ENCODE assay signal across 8 mouse cellular contexts in genomic region chr6:25709250-25709895, GRCm38 (mm10). TPM values are rescaled to one million over a fixed set of nuclear protein-coding genes. Genes with fewer than 3 reads are reported as not detected.
DNase-seq lines count a peak whose midpoint lies in the region; ATAC-seq and TF ChIP-seq lines count a peak whose summit lies in the region.

No protein-coding gene starts in this region.

- no peaks in the 10 kb centered on the region for H3K27me3 ChIP-seq in heart, embryonic 15.5 days
- no peaks in the 10 kb centered on the region for H3K27me3 ChIP-seq in E14TG2a.4 (ENCODE audit: insufficient read depth, low read length)
- H3K27me3 ChIP-seq in hindbrain, embryonic 14.5 days (ENCODE audit: control insufficient read depth, insufficient read depth, low read length) = no peaks in the 10 kb centered on the region

- DNase-seq in heart, adult 9 months (ENCODE audit: low spot score in 2 of 2) = no peak
- peak; percentile 25 to 33 for DNase-seq in cerebellum, postnatal 36 days
- peak; percentile 65 for DNase-seq in hindbrain, embryonic 14.5 days (ENCODE audit: low spot score)
- peak; percentile 43 to 45 for DNase-seq in left cerebral cortex, postnatal 36 days (ENCODE audit: low spot score in 2 of 2)
- peak; percentile 61 for DNase-seq in right cerebral cortex, postnatal 25 days

- H3K4me3 ChIP-seq in heart, embryonic 15.5 days = no peak overlapping the region
- no peak overlapping the region for H3K4me3 ChIP-seq in E14TG2a.4 (replicated peaks; ENCODE audit: low read length)
- H3K4me3 ChIP-seq in hindbrain, embryonic 14.5 days (replicated peaks; ENCODE audit: low read length) = no peak overlapping the region

- H3K9ac ChIP-seq in heart, embryonic 15.5 days = no peak overlapping the region
- H3K9ac ChIP-seq in hindbrain, embryonic 14.5 days = no peak overlapping the region

- no peaks in the 10 kb centered on the region for H3K4me1 ChIP-seq in heart, embryonic 15.5 days (replicated peaks)
- H3K4me1 ChIP-seq in E14TG2a.4 (replicated peaks; ENCODE audit: low read depth, low read length) = no peaks in the 10 kb centered on the region
- no peaks in the 10 kb centered on the region for H3K4me1 ChIP-seq in hindbrain, embryonic 14.5 days (replicated peaks; ENCODE audit: control insufficient read depth, insufficient read depth, low read length)

- no peaks in the 10 kb centered on the region for H3K9me3 ChIP-seq in heart, embryonic 15.5 days (replicated peaks)
- H3K9me3 ChIP-seq in E14TG2a.4 (ENCODE audit: low read length) = no peaks in the 10 kb centered on the region
- H3K9me3 ChIP-seq in hindbrain, embryonic 14.5 days (ENCODE audit: control insufficient read depth, low read length) = no peaks in the 10 kb centered on the region

- WGBS in heart, embryonic 15.5 days = 33% methylated on average over 6 of the region's 6 CpGs
- WGBS in hindbrain, embryonic 14.5 days = 52% methylated on average over 6 of the region's 6 CpGs

- H3K4me2 ChIP-seq in heart, embryonic 15.5 days = no peak overlapping the region
- H3K4me2 ChIP-seq in hindbrain, embryonic 14.5 days (replicated peaks) = no peak overlapping the region

- TF ChIP-seq CTCF in E14TG2a.4 (conservative IDR thresholded peaks at IDR 0.05; ENCODE audit: low read length) = peak; percentile 29

- no peak overlapping the region for H3K27ac ChIP-seq in heart, embryonic 15.5 days
- H3K27ac ChIP-seq in hindbrain, embryonic 14.5 days = no peak overlapping the region

- peak; percentile 22; the same call in 1 of the 2 replicates for ATAC-seq in heart, embryonic 15.5 days (replicated peaks; ENCODE audit: insufficient number of reproducible peaks, insufficient read depth, low FRiP score, low read depth)
- no peak for ATAC-seq in hindbrain, embryonic 14.5 days (ENCODE audit: low FRiP score)
- no peak for ATAC-seq in CD4-positive, CD25-positive, alpha-beta regulatory T cell, adult 4 months

- H3K36me3 ChIP-seq in heart, embryonic 15.5 days = no peaks in the 10 kb centered on the region
- H3K36me3 ChIP-seq in E14TG2a.4 (ENCODE audit: insufficient read depth, low read length) = no peaks in the 10 kb centered on the region
- H3K36me3 ChIP-seq in hindbrain, embryonic 14.5 days (replicated peaks; ENCODE audit: control insufficient read depth, insufficient read depth) = no peaks in the 10 kb centered on the region

- intact Hi-C loops in left cerebral cortex, postnatal 36 days (cut with DNase I) = loop anchor here (1.0 to 5.0 kb wide), 2 partner anchors 689 to 987 kb away; no protein-coding TSS in a partner anchor

RNA-seq across cellular contexts. Expression of gene Gpr37, which starts 18.8 kb away (rescaled TPM):
- polyA plus RNA-seq in heart, embryonic 15.5 days (2015; fragmentation: Nextera tagmentation; extraction: Ambion mirVana) = 1.4 and 1.7 TPM in 2 replicates
- 4.7 and 5.3 TPM in 2 replicates for polyA plus RNA-seq in hindbrain, embryonic 14.5 days (2014; fragmentation: Nextera tagmentation; extraction: Ambion mirVana)
- total RNA-seq in left cerebral cortex, postnatal 36 days (2021) = 10 to 100 TPM; 17.7 to 24.3 TPM
- polyA plus RNA-seq in CD4-positive, CD25-positive, alpha-beta regulatory T cell, adult 4 months (2017; shearing (Covaris generic)) = not detected

Comparison
In these comparisons a context has a peak if more than half of its experiments do, and no peak if none do; other contexts are left out.
1. DNase-seq: peak in cerebellum, postnatal 36 days (2 of 2), hindbrain, embryonic 14.5 days (single experiment), left cerebral cortex, postnatal 36 days (2 of 2) and right cerebral cortex, postnatal 25 days (single experiment); none in heart, adult 9 months (0 of 2).